Mouse (Mus musculus) olfactory bulb, adult 2 months (tissue): ENCODE results near the gene Rbm6. TPM values are rescaled to one million over a fixed set of nuclear protein-coding genes. Genes with fewer than 3 reads are reported as not detected.

ENCODE experiments used
- H3K27ac ChIP-seq: fragments of 200-500 bp; 2 replicates; pipeline ENCODE4 v1.5.1; 2012; ENCODE audit warnings: low read depth, low read length; ENCODE audit not compliant: insufficient read depth
- H3K4me1 ChIP-seq: fragments of 200-500 bp; 2 replicates; pipeline ENCODE4 v1.6.1; 2012; ENCODE audit warnings: low read length; ENCODE audit not compliant: control insufficient read depth, insufficient read depth
- H3K4me3 ChIP-seq: fragments of 200-500 bp; 2 replicates; pipeline ENCODE4 v1.5.1; 2012; ENCODE audit warnings: mild to moderate bottlenecking, low read depth, low read length, moderate library complexity; ENCODE audit not compliant: insufficient read depth
- CTCF ChIP-seq: fragments of 200-500 bp; IDR thresholded peaks from 2 replicates; pipeline ENCODE4 v1.5.1; 2012; ENCODE audit warnings: low read depth, mild to moderate bottlenecking, low read length, moderate library complexity; ENCODE audit not compliant: insufficient read depth
- POLR2A ChIP-seq: fragments of 200-500 bp; IDR thresholded peaks from 2 replicates; pipeline ENCODE4 v1.6.1; 2012; ENCODE audit warnings: mild to moderate bottlenecking, low read depth, low read length, moderate library complexity; ENCODE audit not compliant: insufficient read depth
- WGBS: fragments of 180-500 bp; shearing (Covaris S2); methylation state at CpG from one replicate; pipeline ENCODE4 v1.1.7; 2018; 5-methylcytosine and 5-hydroxymethylcytosine counted together
- polyA plus RNA-seq: library from polyadenylated mRNA; stranded (reverse); fragments of >200 nt; gene quantifications from 2 replicates; pipeline ENCODE4 v1.2.4, GENCODE M21; 2012; ENCODE audit warnings: low replicate concordance; ENCODE audit not compliant: missing spikeins, insufficient read depth, insufficient read length

Rbm6 gene
- polyA plus RNA-seq, 1 experiment: 345 TPM

DNA sequence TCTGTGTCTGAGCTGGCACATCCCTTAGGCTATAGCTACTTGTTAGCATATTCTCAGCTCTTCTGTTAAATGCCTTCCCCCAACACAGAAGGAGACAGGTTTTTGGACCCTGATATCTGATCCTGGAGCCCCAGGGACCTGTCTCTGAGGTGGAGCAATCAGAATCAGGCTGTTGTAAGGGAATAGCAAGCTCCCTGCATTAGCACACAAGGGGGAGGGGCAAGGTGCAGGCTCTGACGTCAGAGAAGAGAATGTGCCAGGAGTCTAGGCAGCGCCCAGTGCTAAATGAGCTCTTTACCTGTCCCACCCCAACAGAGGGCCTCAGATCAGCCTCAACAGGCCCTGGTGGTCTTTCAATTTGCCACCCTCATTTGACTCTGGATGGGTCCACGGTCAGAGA, 146.0 kb downstream of the Rbm6 start:
- peaks cover 21% of the 10 kb centered on the region for H3K4me1 ChIP-seq
- 62% methylated on average over 3 of the region's 3 CpGs for WGBS
- TF ChIP-seq CTCF: no peak
- no peak for TF ChIP-seq POLR2A
- no peak overlapping the region for H3K4me3 ChIP-seq
- H3K27ac ChIP-seq: no peak overlapping the region

DNA sequence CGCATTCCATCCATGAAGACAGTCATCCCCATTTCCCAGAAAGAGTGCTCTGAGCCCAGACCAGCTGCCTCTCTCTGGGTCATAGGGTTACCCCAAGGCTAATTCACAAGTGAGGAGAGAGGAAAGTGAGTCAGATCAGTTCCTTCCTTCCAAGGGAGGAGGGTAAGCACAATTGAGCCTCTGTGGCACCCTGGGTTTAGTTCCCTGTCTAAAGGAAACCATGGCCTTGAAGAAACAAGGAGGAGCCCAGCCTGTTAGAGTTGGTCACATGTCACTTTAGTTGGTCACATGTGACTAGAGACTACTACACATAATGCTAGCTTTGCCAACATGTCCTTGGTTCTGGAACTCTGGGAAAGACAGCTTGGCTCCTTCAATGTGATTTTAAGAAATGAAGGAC, 148.2 kb downstream of the Rbm6 start:
- TF ChIP-seq CTCF (no peak), POLR2A (no peak)
- H3K27ac ChIP-seq: no peak overlapping the region
- H3K4me1 ChIP-seq: peaks cover 20% of the 10 kb centered on the region
- H3K4me3 ChIP-seq: no peak overlapping the region
- WGBS: 92% methylated on average over 1 of the region's 1 CpGs

DNA sequence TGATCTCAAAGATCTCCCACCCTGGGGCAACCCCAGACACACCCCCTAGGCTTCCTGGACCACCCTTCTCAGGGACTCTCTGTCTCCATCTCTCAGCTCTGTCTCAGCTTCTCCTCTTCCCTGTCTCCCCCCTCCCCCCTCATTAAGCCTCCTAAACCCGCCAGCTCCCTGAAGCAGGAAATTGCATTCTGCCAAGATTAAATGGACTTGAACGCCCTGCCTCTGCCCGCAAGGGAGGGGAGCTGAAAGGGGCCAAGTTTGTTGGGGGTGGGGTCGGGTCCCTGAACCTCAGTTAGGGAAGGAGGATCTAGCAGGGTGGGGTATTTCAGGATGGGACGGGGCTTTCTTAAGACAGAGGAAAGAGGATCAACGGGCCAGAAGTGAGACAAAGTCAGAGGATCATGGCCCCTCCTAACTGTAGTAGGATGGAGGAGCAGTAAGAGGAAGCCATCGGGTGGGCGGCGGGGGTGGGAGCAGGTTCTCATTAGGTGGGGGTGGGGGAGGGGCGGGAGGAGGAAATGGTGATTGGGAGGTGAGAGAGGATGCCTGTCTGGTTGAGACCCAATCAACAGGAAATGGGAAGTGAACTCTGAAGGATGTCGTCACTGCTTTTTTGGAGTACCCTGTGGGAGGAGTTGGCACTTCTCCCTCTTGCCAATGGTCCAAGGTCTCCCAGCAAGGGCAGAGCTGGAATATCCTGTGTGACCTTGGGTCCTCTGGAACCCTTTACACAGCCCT, 149.1 kb downstream of the Rbm6 start:
- Histone ChIP-seq H3K4me1 (peaks cover 16% of the 10 kb centered on the region), H3K27ac (no peak overlapping the region), H3K4me3 (no peak overlapping the region)
- 9% methylated on average over 11 of the region's 11 CpGs for WGBS
- no peak for TF ChIP-seq CTCF
- TF ChIP-seq POLR2A: no peak

Other genes starting within 250 kb of the Rbm6 start
- gene Gnai2, start 237.9 kb downstream of the Rbm6 start, polyA plus RNA-seq: 1,429 TPM in 1 of 2 replicates, not detected in the other
- gene Slc38a3, start 203.7 kb downstream of the Rbm6 start, polyA plus RNA-seq: not detected in 2 replicates
- not detected in 2 replicates for gene Gnat1, start 193.5 kb downstream of the Rbm6 start, polyA plus RNA-seq
- not detected in 2 replicates for gene Sema3f, start 162.8 kb downstream of the Rbm6 start, polyA plus RNA-seq
- gene Rbm5, start 102.2 kb downstream of the Rbm6 start, polyA plus RNA-seq: 401 and 773 TPM in 2 replicates
- not detected in 2 replicates for gene Mon1a, start 14.9 kb upstream of the Rbm6 start, polyA plus RNA-seq
- gene Mst1r, start 33.6 kb upstream of the Rbm6 start, polyA plus RNA-seq: not detected in 2 replicates
- not detected in 2 replicates for gene Actl11, start 55.2 kb upstream of the Rbm6 start, polyA plus RNA-seq
- not detected in 2 replicates for gene Camkv, start 62.4 kb upstream of the Rbm6 start, polyA plus RNA-seq
- not detected in 2 replicates for gene Traip, start 76.9 kb upstream of the Rbm6 start, polyA plus RNA-seq
- gene Uba7, start 102.3 kb upstream of the Rbm6 start, polyA plus RNA-seq: not detected in 2 replicates
- gene Gm20661, start 109.8 kb upstream of the Rbm6 start, polyA plus RNA-seq: not detected in 2 replicates
- not detected in 2 replicates for gene Inka1, start 112.6 kb upstream of the Rbm6 start, polyA plus RNA-seq
- not detected in 2 replicates for gene Cdhr4, start 119.3 kb upstream of the Rbm6 start, polyA plus RNA-seq
- gene Gm20662, start 123.1 kb upstream of the Rbm6 start, polyA plus RNA-seq: not detected in 2 replicates
- 406 TPM in 1 of 2 replicates, not detected in the other for gene Ip6k1, start 129.3 kb upstream of the Rbm6 start, polyA plus RNA-seq
- gene Gmppb, start 176.0 kb upstream of the Rbm6 start, polyA plus RNA-seq: not detected in 2 replicates
- not detected in 2 replicates for gene Amigo3, start 179.9 kb upstream of the Rbm6 start, polyA plus RNA-seq
- gene Mst1, start 207.2 kb upstream of the Rbm6 start, polyA plus RNA-seq: not detected in 2 replicates
- gene Rnf123, start 210.1 kb upstream of the Rbm6 start, polyA plus RNA-seq: not detected in 2 replicates
- gene Apeh, start 221.4 kb upstream of the Rbm6 start, polyA plus RNA-seq: not detected in 2 replicates